Mouse (Mus musculus) left cerebral cortex, adult 6 months (tissue): Measurements from ENCODE around the gene Lemd2. TPM values are rescaled to one million over a fixed set of nuclear protein-coding genes. Genes with fewer than 3 reads are reported as not detected.

Experiments
- long read RNA-seq, 2 experiments: library from polyadenylated mRNA; unstranded; transcript quantifications; one replicate each; pipeline ENCODE4 v2.0.0; 2019 to 2020
- polyA plus RNA-seq: library from polyadenylated mRNA; unstranded; fragments of <200 nt; fragmentation: Nextera tagmentation; gene quantifications from 2 replicates; pipeline ENCODE4 v1.2.3, GENCODE M21; 2021

Lemd2 gene
- 3.6 and 6.3 TPM in 2 replicates for polyA plus RNA-seq
- long read RNA-seq, experiment 1, transcript Lemd2-201 (9 exons, 2,627 nt): major isoform, 8 of 18 reads
- long read RNA-seq, experiment 1, partial matches to known transcripts: 3 of 18 reads
- long read RNA-seq, experiment 1, other reads (novel, unspliced or antisense): 5 of 18 reads
- long read RNA-seq, experiment 2, partial matches to known transcripts: 2 of 4 reads
- long read RNA-seq, experiment 2, other reads (novel, unspliced or antisense): 2 of 4 reads

DNA sequence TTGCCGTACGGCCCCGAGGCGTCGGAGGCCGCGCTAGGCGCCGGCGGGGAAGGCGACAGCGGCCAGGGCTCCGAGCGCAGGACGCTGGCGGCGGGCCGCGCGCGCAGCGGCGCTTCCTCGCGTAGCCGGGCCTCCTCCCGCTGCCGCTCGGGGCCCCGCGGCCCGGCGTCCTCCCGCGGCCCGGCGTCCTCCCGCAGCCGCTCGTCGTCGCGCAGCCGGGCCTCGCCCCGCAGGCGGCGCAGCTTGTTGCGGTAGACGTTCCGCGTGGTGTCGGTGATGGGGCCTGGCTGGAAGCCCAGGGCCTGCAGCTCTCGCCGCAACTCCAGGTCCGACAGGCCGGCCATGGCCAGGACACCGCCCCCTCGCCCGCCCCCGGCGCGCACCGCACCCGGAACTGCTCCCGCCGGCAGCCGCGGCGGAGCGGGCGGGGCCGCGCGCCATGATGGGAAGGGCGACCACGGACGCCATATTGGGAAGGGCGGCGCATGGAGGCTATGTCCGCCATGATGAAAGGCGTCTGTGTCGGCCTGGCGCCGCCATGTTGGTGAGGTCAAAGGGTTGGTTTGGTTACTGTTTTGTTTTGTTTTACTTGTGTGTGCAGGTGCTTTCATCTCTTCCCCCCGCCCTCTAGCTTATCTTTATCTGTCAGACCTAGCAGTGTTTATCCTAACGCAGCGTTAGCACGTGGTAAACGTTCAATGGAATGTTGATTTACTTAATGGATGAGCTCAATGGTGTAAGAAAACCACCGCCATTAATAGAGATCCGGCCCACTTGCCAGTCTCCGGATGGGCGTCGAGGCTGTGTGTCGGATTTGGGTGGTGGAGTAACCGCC is at the start of gene Lemd2:
TSS of gene Lemd2 (minus strand) at position 395 of the 835 bp plus-strand sequence.

DNA sequence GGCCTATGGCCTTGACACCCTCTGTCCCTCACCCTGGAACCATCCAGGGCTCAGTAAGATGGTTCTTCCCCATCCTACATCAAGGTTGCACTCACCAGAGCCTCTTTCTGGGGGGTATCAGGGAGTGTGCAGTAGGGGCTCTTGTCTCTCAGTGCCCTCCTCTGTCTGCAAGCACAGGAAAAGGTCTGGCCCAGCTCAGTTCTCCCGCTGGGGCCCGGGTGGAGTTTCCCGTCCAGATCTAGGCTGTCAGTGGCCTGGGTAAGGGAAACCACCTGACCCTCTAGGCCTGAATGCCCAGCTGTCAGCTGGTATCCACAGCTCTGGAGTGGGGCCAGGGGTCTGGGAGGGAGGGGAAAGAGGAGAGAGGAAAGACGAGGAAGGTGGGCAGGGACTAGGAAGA is 36.7 kb downstream of the Lemd2 start, which contains the start of gene Ip6k3:
TSS of gene Ip6k3 (minus strand) at position 251 of the 400 bp plus-strand sequence.

Other genes with a start within 250 kb of the Lemd2 start
- 6.5 and 7.5 TPM in 2 replicates for gene Zbtb9, start 231.3 kb downstream of the Lemd2 start, polyA plus RNA-seq
- gene Bak1, start 175.5 kb downstream of the Lemd2 start, polyA plus RNA-seq: 0.74 and 2.8 TPM in 2 replicates
- gene Itpr3, start 147.2 kb downstream of the Lemd2 start, polyA plus RNA-seq: 0.15 and 0.34 TPM in 2 replicates
- gene Uqcc2, start 70.6 kb downstream of the Lemd2 start, polyA plus RNA-seq: 615 and 677 TPM in 2 replicates
- 0.90 and 1.1 TPM in 2 replicates for gene Ip6k3, start 36.7 kb downstream of the Lemd2 start, polyA plus RNA-seq